Mouse (Mus musculus) cortical plate, adult 2 months (tissue): ENCODE results near the gene Lcat.

Source experiments
- CTCF ChIP-seq: fragments of 200-500 bp; IDR thresholded peaks from 2 replicates; pipeline ENCODE4 v1.5.1; 2011; ENCODE audit warnings: mild to moderate bottlenecking, control low read depth, low read length; ENCODE audit not compliant: insufficient read depth; ENCODE audit errors: extremely low read depth
- POLR2A ChIP-seq: fragments of 200-500 bp; IDR thresholded peaks from 2 replicates; pipeline ENCODE4 v1.6.1; 2011; ENCODE audit warnings: mild to moderate bottlenecking, low read length, control low read depth; ENCODE audit not compliant: insufficient read depth; ENCODE audit errors: extremely low read depth

- TF ChIP-seq CTCF (no peak), POLR2A (no peak)
Measured at GRCm38 (mm10) chr8:105932525-105932924, 10.7 kb downstream of the Lcat start.
